Mouse (Mus musculus) left cerebral cortex, adult 2 months (tissue): ENCODE measurements around the gene Mipol1. TPM values are rescaled to one million over a fixed set of nuclear protein-coding genes. Genes with fewer than 3 reads are reported as not detected.
A peak's percentile ranks its signal among the peaks of the same experiment; 100 is the strongest.

ENCODE experiments used
- DNase-seq, 2 experiments: peaks; one replicate each; pipeline ENCODE4 v3.0.0; 2021 to 2022; ENCODE audit warnings: low spot score in 2 of 2, mixed read lengths in 1 of 2; ENCODE audit errors: extremely low spot score in 1 of 2
- H3K27ac ChIP-seq: fragments of 200-600 bp; 2 replicates; pipeline ENCODE4 v1.8.1; 2022
- H3K4me3 ChIP-seq: fragments of 200-600 bp; 2 replicates; pipeline ENCODE4 v1.8.1; 2022
- CTCF ChIP-seq: fragments of 200-600 bp; IDR thresholded peaks from 2 replicates; pipeline ENCODE4 v1.8.1; 2022; ENCODE audit warnings: antibody characterized with exemption, mild to moderate bottlenecking, moderate library complexity
- intact Hi-C: fragments of 180-260 bp; cut with DNase I; formaldehyde crosslinking; loops from one replicate; pipeline ENCODE4 v1.15.1; 2025
- total RNA-seq, 2 experiments: library from RNA; stranded (reverse); gene quantifications; 2 replicates each; pipeline ENCODE4 v1.2.3; 2021

Gene Mipol1
- total RNA-seq, 2 experiments from 2014 or later = 5.4 to 6.4 TPM

DNA sequence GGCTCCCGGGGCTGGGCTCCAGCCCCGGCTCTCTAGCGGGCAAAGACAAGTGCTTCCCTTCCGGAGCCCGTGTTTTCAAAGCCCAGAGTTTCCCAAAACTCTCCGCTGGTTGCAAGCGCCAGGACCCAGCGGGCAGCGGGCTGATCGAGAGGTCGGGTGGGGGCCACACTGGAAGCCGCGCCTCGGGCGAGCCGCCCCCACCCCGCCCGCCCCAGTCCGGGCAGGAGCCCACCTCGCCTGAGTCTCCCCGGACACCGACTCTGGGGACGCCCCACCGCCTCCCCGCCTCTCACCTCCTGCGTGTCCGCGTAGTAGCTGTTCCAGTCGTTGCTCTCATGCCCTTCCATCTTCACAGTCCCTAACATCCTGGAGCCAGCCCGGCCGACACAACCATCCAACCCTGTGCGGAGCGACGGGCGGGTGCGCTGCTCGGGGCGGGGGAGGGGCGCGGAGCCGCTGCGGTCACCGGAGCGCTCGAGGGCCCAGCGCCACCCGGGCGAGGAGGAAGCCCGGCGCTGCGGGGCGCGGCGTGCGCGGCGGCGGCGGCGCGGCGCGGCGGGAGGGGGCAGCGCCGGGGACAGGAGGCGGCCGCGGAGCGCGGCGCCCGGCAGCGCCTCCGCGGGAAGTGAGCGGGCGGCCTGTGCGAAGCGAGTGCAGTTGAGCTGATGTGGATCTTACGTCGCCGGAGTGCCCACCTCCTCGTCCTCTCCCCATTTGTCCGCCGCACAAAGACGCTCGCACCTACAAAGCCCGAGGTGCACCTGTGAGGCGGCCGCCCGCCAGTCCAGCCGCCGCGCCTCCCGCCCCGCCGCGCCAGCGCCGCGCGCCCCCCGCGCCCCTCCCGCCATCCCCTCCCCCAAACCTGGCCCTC lies 315.4 kb downstream of the Mipol1 start:
- DNase-seq = no peak
- Histone ChIP-seq H3K27ac (no peak overlapping the region), H3K4me3 (peak overlapping the region; percentile 18; the same call in 1 of the 2 replicates)
- no peak for TF ChIP-seq CTCF
- intact Hi-C loops = loop anchor here (5.0 to 10.0 kb wide), 4 partner anchors 261 to 1013 kb away; partner anchors contain the start of gene Pax9

Other genes with a start within 250 kb of the Mipol1 start
- 1 to 10 TPM in 1 of 2 experiments, under 1 TPM in 1; 0.32 to 1.1 TPM for gene Slc25a21, start 33.0 kb upstream of the Mipol1 start, total RNA-seq
- 10 to 100 TPM; 13.3 to 14.7 TPM for gene Prps1l3, start within 50 bp of the Mipol1 start, total RNA-seq